Mouse (Mus musculus): ENCODE measurements around the gene Ntm. TPM values are rescaled to one million over a fixed set of nuclear protein-coding genes. Genes with fewer than 3 reads are reported as not detected.

Gene Ntm
- polyA plus RNA-seq, 1 experiment from 2014 or later, result 0.66 TPM

DNA sequence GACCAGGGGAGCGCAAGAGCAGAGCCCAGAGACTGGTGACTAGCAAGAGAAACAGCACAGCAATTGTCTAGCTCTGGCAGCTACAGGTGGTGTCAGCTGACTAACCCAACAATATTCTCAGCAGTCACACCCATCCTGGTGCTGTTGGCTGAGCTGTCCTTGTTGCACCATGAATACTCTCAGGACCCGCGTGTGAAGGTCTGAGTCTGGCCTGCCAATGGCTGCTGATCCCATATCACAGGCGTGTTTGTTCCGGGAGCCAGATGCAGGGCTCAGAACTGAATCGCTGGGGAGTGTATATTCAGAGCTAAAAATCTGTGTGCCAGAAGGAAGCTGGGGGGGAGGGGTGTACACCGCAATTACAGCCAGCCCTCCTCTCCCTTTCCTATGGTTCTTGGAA is 310.1 kb downstream of the Ntm start:
- H3K4me2 ChIP-seq, result no peak overlapping the region
- H3K27ac ChIP-seq (replicated peaks), result no peak overlapping the region
- H3K4me3 ChIP-seq (replicated peaks), result no peak overlapping the region
- no peaks in the 10 kb centered on the region for H3K9me3 ChIP-seq (replicated peaks)
- no peaks in the 10 kb centered on the region for H3K36me3 ChIP-seq (replicated peaks)
- no peak for ATAC-seq (ENCODE audit: insufficient read depth)
- no peaks in the 10 kb centered on the region for H3K27me3 ChIP-seq
- H3K9ac ChIP-seq, result no peak overlapping the region
- 66% methylated on average over 7 of the region's 7 CpGs for WGBS (ENCODE audit: insufficient replicate concordance)
- no peaks in the 10 kb centered on the region for H3K4me1 ChIP-seq (replicated peaks)

DNA sequence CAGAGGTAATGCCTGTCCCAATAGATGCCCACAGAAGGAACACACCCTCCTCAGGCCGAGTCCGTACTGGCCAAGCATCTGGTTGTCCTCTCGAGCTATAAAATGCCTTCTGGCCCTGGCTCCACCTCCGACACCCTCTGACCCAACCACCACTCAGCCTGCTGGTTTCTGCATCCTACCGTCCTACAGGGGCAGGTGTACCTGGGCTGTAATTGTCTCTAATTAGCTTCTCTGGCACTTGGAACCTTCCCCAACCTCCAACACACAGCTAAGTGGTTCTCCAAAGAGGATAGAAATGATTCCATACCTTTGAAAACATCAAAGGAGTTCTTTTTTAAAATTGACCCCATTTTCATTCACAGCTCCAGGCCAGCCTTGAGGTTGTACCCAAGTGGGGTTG is 311.1 kb downstream of the Ntm start:
- no peak overlapping the region for H3K4me3 ChIP-seq (replicated peaks)
- H3K27me3 ChIP-seq, result no peaks in the 10 kb centered on the region
- no peak for ATAC-seq (ENCODE audit: insufficient read depth)
- H3K9me3 ChIP-seq (replicated peaks), result no peaks in the 10 kb centered on the region
- no peak overlapping the region for H3K27ac ChIP-seq (replicated peaks)
- no peak overlapping the region for H3K9ac ChIP-seq
- 39% methylated on average over 5 of the region's 5 CpGs for WGBS (ENCODE audit: insufficient replicate concordance)
- H3K4me1 ChIP-seq (replicated peaks), result no peaks in the 10 kb centered on the region
- H3K4me2 ChIP-seq, result no peak overlapping the region
- no peaks in the 10 kb centered on the region for H3K36me3 ChIP-seq (replicated peaks)

DNA sequence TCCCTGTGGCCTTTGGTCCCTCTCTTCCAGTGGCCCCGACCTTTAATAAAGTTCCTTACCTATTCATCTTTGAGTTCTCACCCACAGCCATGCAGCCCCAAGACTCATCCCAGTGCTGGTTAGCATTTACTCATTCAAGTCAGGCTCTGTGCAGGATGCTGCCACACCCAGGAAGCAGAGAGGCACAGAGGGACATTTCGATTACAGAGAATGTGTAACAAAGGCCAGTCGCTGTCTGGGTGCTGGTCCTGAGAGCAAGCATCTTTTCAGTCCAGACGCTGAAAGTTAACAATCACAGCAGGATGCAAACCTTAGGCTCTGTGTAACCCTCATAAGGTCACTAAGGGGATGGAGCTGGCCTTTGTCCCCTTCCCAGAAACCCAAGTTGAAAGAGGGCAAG is 311.7 kb downstream of the Ntm start:
- no peak overlapping the region for H3K9ac ChIP-seq
- ATAC-seq (ENCODE audit: insufficient read depth), result no peak

DNA sequence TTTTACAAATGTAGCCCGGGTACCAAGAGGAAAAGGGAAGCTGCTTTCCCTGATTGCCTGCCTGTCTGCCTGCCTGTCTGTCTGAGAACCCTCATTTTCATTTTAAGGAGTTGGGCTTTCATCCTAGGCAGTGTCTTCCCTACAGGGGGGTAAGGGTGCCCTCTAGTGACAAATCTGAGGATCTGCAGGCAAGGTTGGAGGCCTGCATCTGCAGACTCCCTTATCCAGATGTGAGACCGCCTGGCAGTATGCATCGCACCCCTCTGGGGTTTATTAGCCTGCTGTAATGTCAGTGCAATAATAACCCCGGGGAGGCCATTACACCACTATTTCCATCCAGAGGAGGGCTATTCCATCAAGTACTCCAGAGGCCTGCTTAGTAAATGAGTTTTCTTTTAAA is 312.3 kb downstream of the Ntm start:
- Histone ChIP-seq H3K4me1 (replicated peaks) (no peaks in the 10 kb centered on the region), H3K4me2 (no peak overlapping the region), H3K4me3 (replicated peaks) (no peak overlapping the region), H3K36me3 (replicated peaks) (no peaks in the 10 kb centered on the region), H3K27me3 (no peaks in the 10 kb centered on the region), H3K27ac (replicated peaks) (no peak overlapping the region), H3K9me3 (replicated peaks) (no peaks in the 10 kb centered on the region), H3K9ac (no peak overlapping the region)
- ATAC-seq (ENCODE audit: insufficient read depth), result no peak
- 24% methylated on average over 4 of the region's 4 CpGs for WGBS (ENCODE audit: insufficient replicate concordance)

More for the DNA sequence above, 311.7 kb downstream of the Ntm start:
- Histone ChIP-seq H3K4me3 (replicated peaks) (no peak overlapping the region), H3K27ac (replicated peaks) (no peak overlapping the region), H3K4me1 (replicated peaks) (no peaks in the 10 kb centered on the region), H3K27me3 (no peaks in the 10 kb centered on the region), H3K4me2 (no peak overlapping the region), H3K9me3 (replicated peaks) (no peaks in the 10 kb centered on the region), H3K36me3 (replicated peaks) (no peaks in the 10 kb centered on the region)
- WGBS (ENCODE audit: insufficient replicate concordance), result 50% methylated on average over 4 of the region's 4 CpGs

DNA sequence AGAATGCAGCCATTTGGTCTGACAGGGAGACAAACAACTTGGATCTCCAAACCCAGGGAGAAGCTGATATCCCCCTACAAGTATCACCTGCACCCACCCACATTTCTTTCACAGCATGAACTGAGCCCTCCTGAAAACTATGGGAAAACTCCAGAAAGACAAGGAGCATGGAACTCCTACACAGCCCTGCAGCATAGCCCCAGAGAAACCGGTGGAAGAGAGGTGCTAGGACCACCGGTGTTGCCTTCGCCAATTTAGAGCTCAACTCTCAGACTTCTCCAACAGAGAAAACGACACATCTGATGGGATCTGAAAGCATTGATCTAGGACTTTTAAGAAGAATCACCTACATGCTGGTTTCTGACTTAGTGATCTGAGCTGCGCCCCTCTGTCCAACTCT is 312.7 kb downstream of the Ntm start:
- no peaks in the 10 kb centered on the region for H3K27me3 ChIP-seq
- ATAC-seq (ENCODE audit: insufficient read depth), result no peak
- no peaks in the 10 kb centered on the region for H3K9me3 ChIP-seq (replicated peaks)
- no peak overlapping the region for H3K4me3 ChIP-seq (replicated peaks)
- no peak overlapping the region for H3K27ac ChIP-seq (replicated peaks)
- H3K36me3 ChIP-seq (replicated peaks), result no peaks in the 10 kb centered on the region
- H3K9ac ChIP-seq, result no peak overlapping the region
- no peak overlapping the region for H3K4me2 ChIP-seq
- H3K4me1 ChIP-seq (replicated peaks), result no peaks in the 10 kb centered on the region
- 53% methylated on average over 5 of the region's 5 CpGs for WGBS (ENCODE audit: insufficient replicate concordance)

DNA sequence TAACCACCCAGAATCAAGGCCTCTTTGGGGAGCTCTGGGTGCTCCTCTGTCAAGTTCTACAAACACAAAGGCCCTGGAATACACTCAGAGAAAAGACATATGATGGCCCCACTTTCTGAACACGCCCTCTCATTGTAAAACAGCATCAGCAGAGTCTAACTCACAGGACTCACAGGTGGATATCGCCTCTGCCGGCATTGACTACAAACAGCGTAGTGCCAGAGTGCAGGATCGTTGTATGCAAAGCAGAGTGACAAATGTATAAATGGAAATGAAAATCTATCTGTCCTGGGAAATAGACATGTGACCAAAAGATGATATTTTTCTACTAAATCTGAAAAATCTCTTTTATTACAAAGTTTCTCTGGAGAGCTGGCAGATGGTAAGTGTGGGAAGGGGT is 314.7 kb downstream of the Ntm start:
- H3K9ac ChIP-seq, result no peak overlapping the region
- no peak overlapping the region for H3K4me2 ChIP-seq
- no peak overlapping the region for H3K27ac ChIP-seq (replicated peaks)
- no peaks in the 10 kb centered on the region for H3K36me3 ChIP-seq (replicated peaks)
- H3K4me3 ChIP-seq (replicated peaks), result no peak overlapping the region
- no peaks in the 10 kb centered on the region for H3K9me3 ChIP-seq (replicated peaks)
- no peak for ATAC-seq (ENCODE audit: insufficient read depth)
- no peaks in the 10 kb centered on the region for H3K4me1 ChIP-seq (replicated peaks)
- WGBS (ENCODE audit: insufficient replicate concordance), result 73% methylated on average over 5 of the region's 5 CpGs
- no peaks in the 10 kb centered on the region for H3K27me3 ChIP-seq

DNA sequence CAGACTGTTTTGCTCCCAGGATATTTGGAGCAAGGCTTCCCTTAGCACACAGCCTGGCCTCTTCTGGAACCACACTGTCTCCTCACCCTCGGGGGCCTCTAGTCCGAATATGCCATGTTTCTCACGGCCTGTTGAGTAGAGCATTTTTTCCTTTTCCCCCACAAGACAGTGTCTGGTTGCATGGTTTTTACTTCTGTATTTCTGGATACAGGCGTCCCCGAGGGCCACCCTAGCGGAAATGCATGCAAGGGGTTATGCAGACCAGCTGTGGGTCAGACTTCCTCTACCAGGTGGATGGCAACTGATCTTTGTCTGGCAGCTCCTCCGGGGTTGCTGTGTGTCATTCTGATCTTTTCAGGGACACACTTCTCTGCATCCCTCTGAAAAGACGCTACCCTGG is 315.2 kb downstream of the Ntm start:
- H3K4me1 ChIP-seq (replicated peaks), result no peaks in the 10 kb centered on the region
- no peaks in the 10 kb centered on the region for H3K9me3 ChIP-seq (replicated peaks)
- no peaks in the 10 kb centered on the region for H3K36me3 ChIP-seq (replicated peaks)
- H3K9ac ChIP-seq, result no peak overlapping the region
- WGBS (ENCODE audit: insufficient replicate concordance), result 33% methylated on average over 8 of the region's 8 CpGs
- no peak overlapping the region for H3K4me2 ChIP-seq
- H3K27ac ChIP-seq (replicated peaks), result no peak overlapping the region
- no peak for ATAC-seq (ENCODE audit: insufficient read depth)
- H3K4me3 ChIP-seq (replicated peaks), result no peak overlapping the region
- H3K27me3 ChIP-seq, result no peaks in the 10 kb centered on the region

DNA sequence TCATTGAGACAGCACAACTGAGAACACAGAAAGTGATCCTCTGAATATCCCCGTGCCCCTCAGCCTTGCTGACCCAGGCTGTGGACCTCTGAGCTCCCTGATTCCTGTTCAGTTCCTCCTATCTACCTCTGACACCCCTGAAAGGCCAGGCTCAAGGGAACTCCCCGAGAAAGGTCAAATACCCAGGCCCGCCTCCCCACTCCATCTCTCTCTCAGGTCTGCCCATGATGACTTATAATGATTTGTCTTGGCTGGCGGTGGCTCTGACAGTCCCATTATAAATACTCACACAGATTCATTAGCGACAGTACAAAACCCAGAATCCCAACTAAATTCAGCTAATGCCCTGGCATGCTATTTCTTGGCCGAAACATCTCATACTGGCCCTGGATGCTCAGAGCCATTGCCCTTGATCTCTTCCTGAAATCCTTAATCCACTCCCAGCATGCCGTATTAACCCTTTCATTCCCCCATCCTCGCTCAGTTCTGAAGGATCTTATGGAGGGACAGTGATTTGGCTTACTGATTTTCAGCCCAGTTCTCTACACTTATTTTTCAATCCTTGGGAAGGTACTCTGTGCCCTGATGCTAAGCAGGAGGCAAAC is 317.0 kb downstream of the Ntm start:
- WGBS (ENCODE audit: insufficient replicate concordance), result 48% methylated on average over 8 of the region's 8 CpGs
- no peak overlapping the region for H3K9ac ChIP-seq
- H3K4me1 ChIP-seq (replicated peaks), result no peaks in the 10 kb centered on the region
- no peaks in the 10 kb centered on the region for H3K9me3 ChIP-seq (replicated peaks)
- H3K4me3 ChIP-seq (replicated peaks), result no peak overlapping the region
- no peak overlapping the region for H3K4me2 ChIP-seq
- ATAC-seq (ENCODE audit: insufficient read depth), result no peak
- no peaks in the 10 kb centered on the region for H3K36me3 ChIP-seq (replicated peaks)
- no peak overlapping the region for H3K27ac ChIP-seq (replicated peaks)
- no peaks in the 10 kb centered on the region for H3K27me3 ChIP-seq

DNA sequence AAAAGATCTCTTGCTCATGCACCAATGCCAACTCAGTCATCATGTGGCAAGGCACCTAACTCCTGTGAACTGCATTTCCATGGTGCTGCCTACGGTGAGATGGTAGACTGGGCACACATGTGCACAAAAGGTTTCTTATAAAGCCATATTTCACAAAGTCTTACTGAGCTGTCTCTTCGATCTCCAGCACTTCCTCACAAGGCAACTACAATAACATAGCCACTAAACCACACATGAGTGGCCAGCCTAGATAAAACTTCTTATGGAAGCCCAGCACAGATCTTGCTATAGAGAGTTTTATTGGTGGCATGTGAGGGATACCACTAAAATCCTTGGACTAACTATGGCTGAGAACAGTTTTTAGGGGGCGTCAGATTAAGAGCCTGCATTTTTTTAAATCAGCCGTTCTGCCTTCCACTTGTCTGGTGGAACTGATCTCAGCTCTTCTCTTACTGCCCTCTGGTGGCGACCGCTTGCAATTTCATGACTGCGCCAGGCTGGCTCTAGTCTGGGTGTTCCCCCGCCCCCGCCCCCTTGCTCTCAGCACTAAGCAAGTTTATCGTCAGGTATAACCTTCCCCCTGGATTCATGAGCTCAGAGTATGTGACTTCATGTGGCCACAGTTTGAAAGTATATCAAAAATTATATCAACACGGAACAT is 319.8 kb downstream of the Ntm start:
- no peaks in the 10 kb centered on the region for H3K36me3 ChIP-seq (replicated peaks)
- no peak overlapping the region for H3K9ac ChIP-seq
- H3K9me3 ChIP-seq (replicated peaks), result no peaks in the 10 kb centered on the region
- H3K4me2 ChIP-seq, result no peak overlapping the region
- no peak overlapping the region for H3K4me3 ChIP-seq (replicated peaks)
- no peaks in the 10 kb centered on the region for H3K27me3 ChIP-seq
- H3K4me1 ChIP-seq (replicated peaks), result no peaks in the 10 kb centered on the region
- no peak overlapping the region for H3K27ac ChIP-seq (replicated peaks)
- 8% methylated on average over 11 of the region's 11 CpGs for WGBS (ENCODE audit: insufficient replicate concordance)
- no peak for ATAC-seq (ENCODE audit: insufficient read depth)

DNA sequence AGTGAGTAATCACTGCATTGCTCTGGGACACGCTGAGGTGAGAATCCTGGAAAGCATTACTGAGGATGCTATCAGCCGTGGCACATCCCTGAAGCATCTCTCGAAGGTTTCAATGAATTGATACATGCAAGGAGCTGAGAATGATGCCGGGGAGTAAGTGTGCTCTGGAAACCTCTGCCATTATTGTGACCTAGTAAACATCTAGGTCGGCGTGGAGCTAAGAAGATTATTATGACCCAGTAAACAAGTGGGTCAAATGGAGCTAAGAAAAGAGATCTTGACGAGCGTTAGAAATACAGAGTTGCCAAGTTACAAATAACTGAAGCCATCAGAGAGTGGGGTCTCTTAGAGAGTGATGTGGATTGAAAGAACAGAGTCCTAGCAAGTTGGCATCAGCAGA is 325.6 kb downstream of the Ntm start:
- WGBS (ENCODE audit: insufficient replicate concordance), result 59% methylated on average over 8 of the region's 8 CpGs
- H3K4me1 ChIP-seq (replicated peaks), result no peaks in the 10 kb centered on the region
- no peak overlapping the region for H3K4me2 ChIP-seq
- H3K9ac ChIP-seq, result no peak overlapping the region
- no peak overlapping the region for H3K4me3 ChIP-seq (replicated peaks)
- no peak for ATAC-seq (ENCODE audit: insufficient read depth)
- H3K27ac ChIP-seq (replicated peaks), result no peak overlapping the region
- H3K27me3 ChIP-seq, result no peaks in the 10 kb centered on the region
- H3K9me3 ChIP-seq (replicated peaks), result no peaks in the 10 kb centered on the region
- H3K36me3 ChIP-seq (replicated peaks), result no peaks in the 10 kb centered on the region

DNA sequence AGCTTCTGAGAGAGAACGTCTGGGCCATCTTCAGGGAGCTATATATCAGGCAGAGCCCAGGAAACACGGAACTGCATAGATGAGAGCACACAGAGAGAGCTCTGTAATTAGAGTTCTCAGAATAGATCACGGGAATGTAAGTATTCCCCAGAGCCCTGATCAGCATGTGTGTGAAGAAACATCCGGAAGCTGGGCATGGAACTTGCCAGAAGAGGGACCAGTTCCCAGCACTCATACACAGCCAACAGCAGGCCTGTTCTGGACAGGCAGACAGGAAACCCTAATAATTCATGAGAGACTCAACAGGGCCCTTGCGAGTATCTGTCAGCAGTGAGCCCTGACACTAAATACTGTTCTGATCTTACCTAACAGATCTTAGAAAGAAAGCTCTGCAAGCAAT is 345.8 kb downstream of the Ntm start:
- H3K9ac ChIP-seq, result no peak overlapping the region
- H3K4me1 ChIP-seq (replicated peaks), result no peaks in the 10 kb centered on the region
- no peaks in the 10 kb centered on the region for H3K36me3 ChIP-seq (replicated peaks)
- no peaks in the 10 kb centered on the region for H3K27me3 ChIP-seq
- WGBS (ENCODE audit: insufficient replicate concordance), result 47% methylated on average over 5 of the region's 5 CpGs
- no peak overlapping the region for H3K4me2 ChIP-seq
- no peak overlapping the region for H3K27ac ChIP-seq (replicated peaks)
- ATAC-seq (ENCODE audit: insufficient read depth), result no peak
- no peaks in the 10 kb centered on the region for H3K9me3 ChIP-seq (replicated peaks)
- H3K4me3 ChIP-seq (replicated peaks), result no peak overlapping the region

DNA sequence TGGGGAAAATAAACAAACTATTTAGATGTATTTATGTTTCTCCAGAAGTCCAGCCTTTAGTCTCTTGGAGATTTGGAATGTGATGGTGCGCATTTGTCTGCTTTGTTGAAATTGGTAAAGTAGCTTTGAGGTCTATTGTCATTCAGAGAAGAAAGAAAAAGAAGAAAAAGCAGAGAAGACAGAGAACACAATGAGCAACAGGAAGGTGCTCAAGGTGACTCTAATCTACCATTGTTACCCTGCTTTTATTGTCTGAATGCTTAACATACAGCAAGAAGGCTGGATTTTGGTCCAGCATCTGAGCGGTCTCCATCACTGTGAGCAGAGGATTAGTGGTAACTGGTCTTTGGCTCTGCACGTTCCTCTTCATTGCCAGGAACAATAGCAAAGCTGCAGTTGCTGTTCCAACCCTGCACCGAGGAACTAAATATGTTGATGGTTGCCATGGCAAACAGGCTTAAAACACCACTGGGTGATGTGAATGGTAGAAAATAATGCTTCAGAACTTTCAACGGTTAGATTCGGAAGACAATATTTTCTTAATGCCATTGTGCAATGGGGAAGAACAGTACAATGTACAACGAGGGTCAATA is 350.8 kb downstream of the Ntm start:
- no peaks in the 10 kb centered on the region for H3K36me3 ChIP-seq (replicated peaks)
- WGBS (ENCODE audit: insufficient replicate concordance), result 66% methylated on average over 7 of the region's 7 CpGs

More for the DNA sequence above, 350.8 kb downstream of the Ntm start:
- no peak overlapping the region for H3K9ac ChIP-seq
- no peaks in the 10 kb centered on the region for H3K4me1 ChIP-seq (replicated peaks)
- no peak overlapping the region for H3K27ac ChIP-seq (replicated peaks)
- H3K4me2 ChIP-seq, result no peak overlapping the region
- no peak overlapping the region for H3K4me3 ChIP-seq (replicated peaks)
- H3K27me3 ChIP-seq, result no peaks in the 10 kb centered on the region
- no peak for ATAC-seq (ENCODE audit: insufficient read depth)
- H3K9me3 ChIP-seq (replicated peaks), result no peaks in the 10 kb centered on the region

Measured in liver, embryonic 15.5 days (tissue).